Mouse (Mus musculus): ENCODE results near the gene E030030I06Rik. TPM values are rescaled to one million over a fixed set of nuclear protein-coding genes. Genes with fewer than 3 reads are reported as not detected.
"Not testable (repeated sequence)": the region's sequence is repeated elsewhere in the genome, so short reads cannot be mapped to it uniquely, and the experiment has no call there.

Gene E030030I06Rik
- polyA plus RNA-seq, 1 experiment, result 3.6 TPM

DNA sequence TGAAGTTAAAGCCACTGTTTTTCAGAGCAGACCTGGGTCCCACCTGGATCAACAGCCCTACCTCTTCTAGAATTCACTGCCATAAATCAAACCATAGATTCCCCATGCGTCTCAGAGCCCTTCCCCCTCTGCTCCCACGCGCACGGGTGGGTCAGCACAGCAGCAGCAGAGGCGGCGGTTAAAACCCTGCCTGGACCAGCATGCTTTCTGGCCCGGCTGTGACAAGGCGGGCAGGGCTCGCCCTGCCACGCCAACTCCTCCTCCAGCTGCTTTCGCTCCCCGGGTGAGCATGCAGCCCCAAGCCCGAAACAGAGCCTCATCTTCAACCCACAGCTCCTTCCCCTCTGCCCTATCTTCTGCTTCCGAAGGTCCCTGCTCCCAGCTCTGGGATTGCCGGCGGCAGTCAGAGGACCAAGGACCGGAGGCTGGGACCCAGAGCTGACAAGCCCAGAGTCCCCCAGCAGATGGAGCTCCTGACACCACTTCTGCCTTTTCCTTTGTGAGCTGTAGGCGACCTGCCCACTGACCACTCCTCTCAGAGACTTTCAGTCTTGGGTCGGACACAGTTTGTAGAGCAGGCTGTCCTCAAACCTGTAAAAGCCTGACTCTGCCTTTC is 8.3 kb downstream of the E030030I06Rik start:
- peak overlapping the region; percentile 38 for H3K4me3 ChIP-seq (ENCODE audit: insufficient read depth, low read depth, low read length)
- no peaks in the 10 kb centered on the region for H3K4me1 ChIP-seq (ENCODE audit: control insufficient read depth, insufficient read depth, insufficient read length, low read length)
- H3K27ac ChIP-seq (replicated peaks; ENCODE audit: low read depth, low read length), result no peak overlapping the region

DNA sequence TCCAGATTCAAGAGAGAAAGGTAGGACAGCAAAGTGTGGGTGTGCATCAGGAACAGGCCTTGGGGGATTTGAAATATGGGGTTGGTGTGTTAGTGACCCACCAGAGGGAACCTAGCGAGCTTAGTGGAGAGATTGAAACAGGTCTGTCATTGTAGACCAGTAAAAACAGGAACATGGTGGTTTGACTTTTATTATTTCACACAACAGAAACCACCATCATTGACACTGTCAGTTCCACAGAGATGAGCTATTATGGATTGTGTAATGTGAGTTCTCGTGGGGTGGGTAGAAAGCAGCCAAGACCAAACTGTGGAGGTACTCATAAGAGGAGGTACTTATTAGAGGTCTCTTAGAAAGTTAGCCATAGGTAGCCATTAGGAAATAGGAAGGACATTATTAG is 74.5 kb downstream of the E030030I06Rik start:
- no peak overlapping the region for H3K4me3 ChIP-seq (ENCODE audit: insufficient read depth, low read depth, low read length)
- H3K27ac ChIP-seq (replicated peaks; ENCODE audit: low read depth, low read length), result no peak overlapping the region
- H3K4me1 ChIP-seq (ENCODE audit: control insufficient read depth, insufficient read depth, insufficient read length, low read length), result no peaks in the 10 kb centered on the region

DNA sequence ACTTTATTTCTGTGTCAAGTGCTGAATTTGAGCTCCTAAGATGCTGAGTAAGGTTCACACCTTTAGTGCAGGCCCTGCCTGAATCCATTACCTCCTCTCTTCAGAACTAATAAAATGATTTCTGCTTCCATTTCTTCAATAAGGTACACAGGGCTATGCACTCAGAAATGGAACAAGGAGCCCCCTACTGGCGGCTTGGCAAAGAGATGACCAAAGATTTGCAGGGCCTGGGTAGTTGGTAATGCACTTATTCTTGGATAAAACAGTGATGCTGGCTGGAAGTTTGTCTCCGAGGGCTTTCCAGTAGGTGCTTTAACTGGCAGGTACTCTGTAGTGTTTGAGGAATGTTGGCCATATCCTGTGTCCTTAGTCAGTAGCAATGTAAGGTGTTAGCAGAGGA is 76.3 kb downstream of the E030030I06Rik start:
- Histone ChIP-seq H3K4me3 (ENCODE audit: insufficient read depth, low read depth, low read length) (no peak overlapping the region), H3K27ac (replicated peaks; ENCODE audit: low read depth, low read length) (no peak overlapping the region), H3K4me1 (ENCODE audit: control insufficient read depth, insufficient read depth, insufficient read length, low read length) (no peaks in the 10 kb centered on the region)

DNA sequence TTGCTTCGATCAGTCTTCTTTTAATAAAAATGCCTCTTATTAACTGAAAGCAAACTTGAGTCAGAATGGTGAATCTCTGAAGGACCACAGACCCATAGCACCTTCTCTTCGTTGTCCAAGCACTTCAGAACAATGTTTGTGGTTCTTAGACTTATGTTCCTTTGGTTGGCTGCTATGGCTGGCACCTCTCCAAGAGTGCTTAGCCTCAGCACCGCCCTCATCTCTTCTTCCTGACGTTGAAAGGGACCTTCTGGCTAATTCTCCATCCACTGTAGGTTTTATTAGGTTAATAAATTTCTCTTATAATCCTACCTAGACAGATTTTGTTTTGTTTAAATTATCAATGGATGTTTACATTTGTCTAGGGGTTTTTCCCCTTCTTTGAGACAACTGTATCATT is 78.5 kb downstream of the E030030I06Rik start:
- no peak overlapping the region for H3K27ac ChIP-seq (replicated peaks; ENCODE audit: low read depth, low read length)
- H3K4me1 ChIP-seq (ENCODE audit: control insufficient read depth, insufficient read depth, insufficient read length, low read length), result no peaks in the 10 kb centered on the region
- no peak overlapping the region for H3K4me3 ChIP-seq (ENCODE audit: insufficient read depth, low read depth, low read length)

DNA sequence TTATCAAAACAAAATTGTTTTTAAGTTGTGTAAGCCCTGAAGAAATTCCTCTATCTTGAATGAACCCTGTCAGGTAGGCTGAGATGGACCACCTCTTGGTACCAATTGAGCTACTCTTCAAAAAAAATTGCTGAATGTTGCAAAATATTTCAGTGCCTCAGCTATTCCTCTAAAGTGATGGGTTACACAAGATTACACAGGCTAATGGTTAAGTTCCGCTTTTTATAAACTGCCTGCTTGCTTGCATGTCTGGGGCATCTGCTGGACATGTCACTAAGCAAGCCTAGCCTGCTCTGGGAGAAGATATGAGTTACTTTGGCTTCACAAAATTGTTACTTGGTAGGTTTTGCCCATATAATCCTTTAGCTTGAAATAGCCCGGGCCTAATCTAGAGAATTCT is 78.9 kb downstream of the E030030I06Rik start:
- Histone ChIP-seq H3K4me1 (ENCODE audit: control insufficient read depth, insufficient read depth, insufficient read length, low read length) (no peaks in the 10 kb centered on the region), H3K27ac (replicated peaks; ENCODE audit: low read depth, low read length) (no peak overlapping the region), H3K4me3 (ENCODE audit: insufficient read depth, low read depth, low read length) (no peak overlapping the region)

DNA sequence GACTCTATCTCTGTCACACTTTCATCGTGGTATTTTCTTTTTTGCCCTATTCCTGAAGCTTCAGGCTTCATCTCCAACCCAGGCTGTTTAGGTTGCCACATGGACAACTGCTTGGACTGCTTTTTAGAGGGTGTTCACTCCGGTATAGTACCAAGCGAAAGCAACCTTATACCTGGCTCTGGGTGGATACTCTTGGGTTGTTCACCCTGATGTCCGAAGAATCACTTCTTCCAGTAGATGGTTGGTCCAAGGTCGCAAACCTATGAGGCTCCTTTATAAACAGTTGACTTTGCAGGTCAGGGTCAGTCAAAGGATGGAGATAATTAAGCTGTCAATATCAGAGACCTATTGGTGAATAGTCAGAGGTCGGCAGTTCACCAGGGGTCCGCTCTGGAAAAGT is 81.1 kb downstream of the E030030I06Rik start, which contains the start of gene 4930444G20Rik:
TSS of gene 4930444G20Rik (minus strand) at position 101 of the 400 bp plus-strand sequence.
- not testable (repeated sequence) for H3K27ac ChIP-seq (replicated peaks; ENCODE audit: low read depth, low read length); H3K4me3 ChIP-seq (ENCODE audit: insufficient read depth, low read depth, low read length); H3K4me1 ChIP-seq (ENCODE audit: control insufficient read depth, insufficient read depth, insufficient read length, low read length)

Other genes with a start within 250 kb of the E030030I06Rik start
- gene 4930444G20Rik, start 81.2 kb downstream of the E030030I06Rik start, polyA plus RNA-seq (2012; ENCODE audit: insufficient read depth, insufficient read length, missing spikeins), result not detected in 2 replicates
- gene Raet1e, start 9.3 kb upstream of the E030030I06Rik start, polyA plus RNA-seq (2012; ENCODE audit: insufficient read depth, insufficient read length, missing spikeins), result not detected in 2 replicates
- 0.95 TPM in 1 of 2 replicates, not detected in the other for gene H60b, start 9.3 kb upstream of the E030030I06Rik start, polyA plus RNA-seq (2012; ENCODE audit: insufficient read depth, insufficient read length, missing spikeins)
- gene Raet1d, start 211.3 kb upstream of the E030030I06Rik start, polyA plus RNA-seq (2012; ENCODE audit: insufficient read depth, insufficient read length, missing spikeins), result not detected in 2 replicates

All from brown adipose tissue, adult 24 weeks (tissue).